Mouse (Mus musculus): ENCODE results near the gene Adam34. TPM values are rescaled to one million over a fixed set of nuclear protein-coding genes. Genes with fewer than 3 reads are reported as not detected.
"Not testable (repeated sequence)": the region's sequence is repeated elsewhere in the genome, so short reads cannot be mapped to it uniquely, and the experiment has no call there.

The Adam34 gene
- not detected in 2 replicates for polyA plus RNA-seq (2016; fragmentation: Nextera tagmentation; extraction: Ambion mirVana)

GRCm38 (mm10) chr8:43709949-43710348 lies at the start of gene Adam34:
Gene Adam34, minus strand, starts transcription at chr8:43710049.
- no peaks in the 10 kb centered on the region for H3K9me3 ChIP-seq (replicated peaks)
- no peak for DNase-seq (ENCODE audit: low spot score)
- H3K4me1 ChIP-seq: no peaks in the 10 kb centered on the region
- H3K4me3 ChIP-seq: no peak within 1 kb of the TSS
- no peak within 1 kb of the TSS for H3K27ac ChIP-seq
- H3K27me3 ChIP-seq (ENCODE audit: low read depth, poor library complexity, severe bottlenecking): no peaks in the 10 kb centered on the region
- no peaks in the 10 kb centered on the region for H3K36me3 ChIP-seq

- H3K9me3 ChIP-seq (replicated peaks): no peaks in the 10 kb centered on the region
- no peak within 1 kb of the TSS for H3K27ac ChIP-seq
- no peak for DNase-seq (ENCODE audit: low spot score)
- no peaks in the 10 kb centered on the region for H3K27me3 ChIP-seq (ENCODE audit: low read depth, poor library complexity, severe bottlenecking)
- WGBS: 92% methylated on average over 3 of the region's 3 CpGs
- no peaks in the 10 kb centered on the region for H3K4me1 ChIP-seq
- no peak within 1 kb of the TSS for H3K4me3 ChIP-seq
- no peaks in the 10 kb centered on the region for H3K36me3 ChIP-seq
Measured at GRCm38 (mm10) chr8:43627176-43627575, 82.7 kb downstream of the Adam34 start, which contains the start of gene Gm5346. Gene Gm5346, minus strand, starts transcription at chr8:43627276.

GRCm38 (mm10) chr8:43616046-43616445 lies 93.8 kb downstream of the Adam34 start:
- H3K4me1 ChIP-seq: no peaks in the 10 kb centered on the region
- H3K27ac ChIP-seq: no peak overlapping the region
- WGBS: 100% methylated on average over 1 of the region's 1 CpGs

GRCm38 (mm10) chr8:43603657-43604056 lies 106.2 kb downstream of the Adam34 start:
- WGBS: 88% methylated on average over 13 of the region's 13 CpGs
- not testable (repeated sequence) for DNase-seq (ENCODE audit: low spot score); H3K36me3 ChIP-seq; H3K4me3 ChIP-seq; H3K27me3 ChIP-seq (ENCODE audit: low read depth, poor library complexity, severe bottlenecking); H3K9me3 ChIP-seq (replicated peaks); H3K27ac ChIP-seq; H3K4me1 ChIP-seq

More at GRCm38 (mm10) chr8:43616046-43616445, 93.8 kb downstream of the Adam34 start:
- no peaks in the 10 kb centered on the region for H3K27me3 ChIP-seq (ENCODE audit: low read depth, poor library complexity, severe bottlenecking)
- no peaks in the 10 kb centered on the region for H3K9me3 ChIP-seq (replicated peaks)
- H3K36me3 ChIP-seq: no peaks in the 10 kb centered on the region
- no peak overlapping the region for H3K4me3 ChIP-seq
- no peak for DNase-seq (ENCODE audit: low spot score)

- not testable (repeated sequence) for H3K27ac ChIP-seq; H3K36me3 ChIP-seq; H3K4me1 ChIP-seq; H3K27me3 ChIP-seq (ENCODE audit: low read depth, poor library complexity, severe bottlenecking); DNase-seq (ENCODE audit: low spot score); H3K4me3 ChIP-seq; H3K9me3 ChIP-seq (replicated peaks)
- WGBS: 95% methylated on average over 15 of the region's 15 CpGs
Measured at GRCm38 (mm10) chr8:43603166-43603565, 106.7 kb downstream of the Adam34 start.

Other genes starting within 250 kb of the Adam34 start
- not detected in 2 replicates for gene Adam26b, start 181.9 kb downstream of the Adam34 start, polyA plus RNA-seq (2016; fragmentation: Nextera tagmentation; extraction: Ambion mirVana)
- gene Adam26a, start 133.3 kb downstream of the Adam34 start, polyA plus RNA-seq (2016; fragmentation: Nextera tagmentation; extraction: Ambion mirVana): not detected in 2 replicates
- not detected in 2 replicates for gene Gm5346, start 82.8 kb downstream of the Adam34 start, polyA plus RNA-seq (2016; fragmentation: Nextera tagmentation; extraction: Ambion mirVana)